ENCODE assay signal across 17 mouse cellular contexts in the genomic region with DNA sequence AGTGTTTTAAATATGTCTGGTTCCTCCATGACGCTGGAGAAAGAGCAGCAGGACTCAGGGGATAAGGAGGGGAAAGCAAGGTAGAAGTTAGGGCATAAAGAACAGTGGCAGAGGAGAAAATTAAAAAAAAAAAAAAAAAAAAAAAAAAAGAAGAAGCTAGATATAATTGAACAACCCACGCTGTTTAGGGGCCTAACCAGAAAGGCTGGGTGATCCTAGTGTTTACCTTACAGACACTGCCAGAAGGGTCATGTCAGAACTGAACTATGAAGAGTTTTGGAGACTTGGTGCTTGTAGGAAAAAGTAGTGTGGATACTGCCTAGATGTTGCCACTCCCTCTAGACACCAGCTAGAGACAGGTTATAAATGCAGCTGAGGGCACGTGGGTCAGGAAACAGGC. TPM values are rescaled to one million over a fixed set of nuclear protein-coding genes. Genes with fewer than 3 reads are reported as not detected.
DNase-seq lines count a peak whose midpoint lies in the region; ATAC-seq and TF ChIP-seq lines count a peak whose summit lies in the region.
"Had no signal": no experiment of that assay in that cellular context is flagged by ENCODE, and none has a peak within 500 bp of the region (broad histone marks: within the 10 kb centered on the region; RNA-seq: fewer than 3 reads in every experiment).

No protein-coding gene starts in this region.

- no peak for TF ChIP-seq CTCF in left cerebral cortex, adult 2 months (IDR thresholded peaks at IDR 0.05)

- H3K4me1 ChIP-seq in forebrain, embryonic 14.5 days (ENCODE audit: control insufficient read depth, insufficient read depth, low read length), result peaks cover 4% of the 10 kb centered on the region; the same call in 1 of the 2 replicates
- peaks cover 20% of the 10 kb centered on the region; the same call in 1 of the 2 replicates for H3K4me1 ChIP-seq in limb, embryonic 11.5 days (ENCODE audit: control insufficient read depth, insufficient read depth, low read length)
- peaks cover 36% of the 10 kb centered on the region for H3K4me1 ChIP-seq in neural tube, embryonic 12.5 days

- no peaks in the 10 kb centered on the region for H3K36me3 ChIP-seq in forebrain, embryonic 14.5 days (ENCODE audit: control insufficient read depth, insufficient read depth, low read length)
- no peaks in the 10 kb centered on the region for H3K36me3 ChIP-seq in limb, embryonic 11.5 days (ENCODE audit: control insufficient read depth, insufficient read depth, low read length)
- H3K36me3 ChIP-seq in neural tube, embryonic 12.5 days, result no peaks in the 10 kb centered on the region
- H3K36me3 ChIP-seq: heart, embryonic 15.5 days had no signal

- ATAC-seq in forebrain, embryonic 14.5 days, result no peak
- no peak for ATAC-seq in limb, embryonic 11.5 days (ENCODE audit: insufficient number of reproducible peaks, low FRiP score, low TSS enrichment, low read depth)
- ATAC-seq in neural tube, embryonic 12.5 days (ENCODE audit: low FRiP score, low read depth), result no peak

- peak overlapping the region; percentile 24; the same call in 1 of the 2 replicates for H3K4me3 ChIP-seq in left cerebral cortex, adult 2 months
- H3K4me3 ChIP-seq in forebrain, embryonic 14.5 days (ENCODE audit: low read depth, low read length), result peak overlapping the region; percentile 62
- peak overlapping the region; percentile 63 for H3K4me3 ChIP-seq in limb, embryonic 11.5 days (ENCODE audit: low read depth, low read length)
- H3K4me3 ChIP-seq in neural tube, embryonic 12.5 days, result peak overlapping the region; percentile 58
- H3K4me3 ChIP-seq: heart, embryonic 15.5 days had no signal

- peak overlapping the region; percentile 91 for H3K9ac ChIP-seq in forebrain, embryonic 14.5 days (ENCODE audit: low read length)
- H3K9ac ChIP-seq in limb, embryonic 11.5 days (ENCODE audit: low read length), result peak overlapping the region; percentile 93
- H3K9ac ChIP-seq in neural tube, embryonic 12.5 days, result peak overlapping the region; percentile 69
- H3K9ac ChIP-seq: heart, embryonic 15.5 days had no signal

- DNase-seq in left cerebral cortex, adult 2 months (ENCODE audit: extremely low spot score in 1 of 2, low spot score in 2 of 2), result no peak
- no peak for DNase-seq in left cerebral cortex, adult 8-10 months (ENCODE audit: low spot score in 2 of 2)
- DNase-seq in forebrain, embryonic 14.5 days (ENCODE audit: low spot score), result no peak
- no peak for DNase-seq in limb, embryonic 11.5 days (ENCODE audit: low spot score)
- no peak for DNase-seq in ovary, adult 18-20 months (ENCODE audit: low spot score)
- DNase-seq in adipocyte (ENCODE audit: low spot score), result no peak
- DNase-seq in ovary, postnatal 14 days (ENCODE audit: low spot score), result no peak
- DNase-seq: adrenal gland, postnatal 14 days; gastrocnemius, postnatal 10 days; lung, postnatal 36 days had no signal

- H3K9me3 ChIP-seq in forebrain, embryonic 14.5 days (replicated peaks; ENCODE audit: control insufficient read depth, low read length), result no peaks in the 10 kb centered on the region
- H3K9me3 ChIP-seq in limb, embryonic 11.5 days (ENCODE audit: control insufficient read depth, low read length), result no peaks in the 10 kb centered on the region
- H3K9me3 ChIP-seq in neural tube, embryonic 12.5 days, result no peaks in the 10 kb centered on the region
- H3K9me3 ChIP-seq: heart, embryonic 15.5 days had no signal

- peak overlapping the region; percentile 77 for H3K4me2 ChIP-seq in forebrain, embryonic 14.5 days (ENCODE audit: low read length)
- peak overlapping the region; percentile 83 for H3K4me2 ChIP-seq in limb, embryonic 11.5 days (ENCODE audit: low read depth, severe bottlenecking)
- peak overlapping the region; percentile 81 for H3K4me2 ChIP-seq in neural tube, embryonic 12.5 days (replicated peaks)
- H3K4me2 ChIP-seq: heart, embryonic 15.5 days; liver, embryonic 11.5 days had no signal

- 21% methylated on average over 3 of the region's 3 CpGs for WGBS in forebrain, embryonic 14.5 days
- 19% methylated on average over 3 of the region's 3 CpGs for WGBS in limb, embryonic 11.5 days
- WGBS in neural tube, embryonic 12.5 days, result 13% methylated on average over 3 of the region's 3 CpGs

- peaks cover 28% of the 10 kb centered on the region for H3K27me3 ChIP-seq in forebrain, embryonic 14.5 days (replicated peaks; ENCODE audit: control insufficient read depth, insufficient read depth, low read length)
- H3K27me3 ChIP-seq in limb, embryonic 11.5 days (ENCODE audit: control insufficient read depth, insufficient read depth, low read length), result peaks cover 8% of the 10 kb centered on the region
- H3K27me3 ChIP-seq in neural tube, embryonic 12.5 days (replicated peaks), result peaks cover 53% of the 10 kb centered on the region

- peak overlapping the region; percentile 18; the same call in 1 of the 2 replicates for H3K27ac ChIP-seq in left cerebral cortex, adult 2 months
- peak overlapping the region; percentile 97 for H3K27ac ChIP-seq in forebrain, embryonic 14.5 days (ENCODE audit: low read depth, low read length)
- 0 out of 2 replicates have a peak overlapping the region, but pooled peaks have one; percentile 56 for H3K27ac ChIP-seq in limb, embryonic 11.5 days (replicated peaks; ENCODE audit: low read depth, low read length)
- no peak overlapping the region for H3K27ac ChIP-seq in neural tube, embryonic 12.5 days
- H3K27ac ChIP-seq: heart, embryonic 15.5 days had no signal

- intact Hi-C loops in left cerebral cortex, adult 2 months (cut with DNase I), result loop anchor here (10.0 kb wide), 1 partner anchor 357 kb away; the partner anchor contains the start of gene Tm9sf2

RNA-seq across cellular contexts. Expression of gene Zic5, which starts 4.0 kb away (rescaled TPM):
- 1 to 10 TPM; 4.1 to 4.8 TPM for total RNA-seq in left cerebral cortex, adult 2 months (2021)
- total RNA-seq in left cerebral cortex, adult 8-10 months (2022), result 1 to 10 TPM; 2.2 to 6.1 (median 3.5) TPM
- 9.5 and 10.9 TPM in 2 replicates for polyA plus RNA-seq in forebrain, embryonic 14.5 days (2014; fragmentation: Nextera tagmentation; extraction: Ambion mirVana)
- 11.3 and 12.5 TPM in 2 replicates for polyA plus RNA-seq in limb, embryonic 11.5 days (2014; fragmentation: Nextera tagmentation; extraction: Ambion mirVana)
- polyA plus RNA-seq in neural tube, embryonic 12.5 days (2016; fragmentation: Nextera tagmentation; extraction: Ambion mirVana), result 11.3 and 14.3 TPM in 2 replicates
- total RNA-seq: adrenal gland, postnatal 14 days; gastrocnemius, postnatal 10 days had no signal
- polyA plus RNA-seq: kidney, adult 2 months; spleen, adult 2 months had no signal

RNA-seq across cellular contexts. Expression of gene Gm5089, which starts 10.6 kb away (rescaled TPM):
- under 1 TPM; 0.28 to 0.34 TPM for total RNA-seq in left cerebral cortex, adult 2 months (2021)
- under 1 TPM in 3 of 4 experiments, not detected in 1; 0.19 to 0.59 (median 0.41) TPM for total RNA-seq in left cerebral cortex, adult 8-10 months (2022)
- 0.25 and 0.33 TPM in 2 replicates for polyA plus RNA-seq in forebrain, embryonic 14.5 days (2014; fragmentation: Nextera tagmentation; extraction: Ambion mirVana)
- polyA plus RNA-seq in limb, embryonic 11.5 days (2014; fragmentation: Nextera tagmentation; extraction: Ambion mirVana), result 0.24 and 0.33 TPM in 2 replicates
- 1.3 TPM in 2 replicates for polyA plus RNA-seq in neural tube, embryonic 12.5 days (2016; fragmentation: Nextera tagmentation; extraction: Ambion mirVana)
- total RNA-seq: adrenal gland, postnatal 14 days; gastrocnemius, postnatal 10 days had no signal
- polyA plus RNA-seq: C2C12; heart, embryonic 15.5 days; kidney, adult 2 months; liver, embryonic 11.5 days; spleen, adult 2 months had no signal

RNA-seq across cellular contexts. Expression of gene Zic2, which starts 13.7 kb away (rescaled TPM):
- total RNA-seq in left cerebral cortex, adult 2 months (2021), result 10 to 100 TPM; 17.4 to 18.3 TPM
- 10 to 100 TPM; 20.3 to 25.7 (median 21.7) TPM for total RNA-seq in left cerebral cortex, adult 8-10 months (2022)
- polyA plus RNA-seq in forebrain, embryonic 14.5 days (2014; fragmentation: Nextera tagmentation; extraction: Ambion mirVana), result 7.3 and 9.8 TPM in 2 replicates
- polyA plus RNA-seq in limb, embryonic 11.5 days (2014; fragmentation: Nextera tagmentation; extraction: Ambion mirVana), result 5.1 and 5.6 TPM in 2 replicates
- 11.6 and 13.4 TPM in 2 replicates for polyA plus RNA-seq in neural tube, embryonic 12.5 days (2016; fragmentation: Nextera tagmentation; extraction: Ambion mirVana)
- total RNA-seq: adrenal gland, postnatal 14 days; gastrocnemius, postnatal 10 days had no signal
- polyA plus RNA-seq: heart, embryonic 15.5 days; kidney, adult 2 months; liver, embryonic 11.5 days; spleen, adult 2 months had no signal

RNA-seq across cellular contexts. Expression of gene Gm10837, which starts 28.9 kb away (rescaled TPM):
- total RNA-seq in left cerebral cortex, adult 2 months (2021), result not detected
- total RNA-seq in left cerebral cortex, adult 8-10 months (2022), result not detected
- 0.32 and 0.55 TPM in 2 replicates for polyA plus RNA-seq in forebrain, embryonic 14.5 days (2014; fragmentation: Nextera tagmentation; extraction: Ambion mirVana)
- polyA plus RNA-seq in limb, embryonic 11.5 days (2014; fragmentation: Nextera tagmentation; extraction: Ambion mirVana), result 0.16 and 0.19 TPM in 2 replicates
- polyA plus RNA-seq in neural tube, embryonic 12.5 days (2016; fragmentation: Nextera tagmentation; extraction: Ambion mirVana), result 0.57 and 0.68 TPM in 2 replicates
- total RNA-seq: adrenal gland, postnatal 14 days; gastrocnemius, postnatal 10 days; layer of hippocampus, postnatal 10 days had no signal
- polyA plus RNA-seq: C2C12; heart, embryonic 15.5 days; kidney, adult 2 months; liver, embryonic 11.5 days; spleen, adult 2 months had no signal
